Mouse (Mus musculus) midbrain, embryonic 10.5 days (tissue): ENCODE results near the gene Ptprc. TPM values are rescaled to one million over a fixed set of nuclear protein-coding genes. Genes with fewer than 3 reads are reported as not detected.

ENCODE experiments used
- DNase-seq: peaks from one replicate; pipeline ENCODE4 v3.0.0-alpha.2; 2017; ENCODE audit warnings: low spot score
- H3K27ac ChIP-seq: fragments of 300-500 bp; sonication (generic); replicated peaks from 2 replicates; pipeline ENCODE4 v1.5.1; 2016; ENCODE audit warnings: mild to moderate bottlenecking
- H3K27me3 ChIP-seq: fragments of 300-500 bp; sonication (generic); 2 replicates; pipeline ENCODE4 v1.6.1; 2016; ENCODE audit warnings: low read depth, mild to moderate bottlenecking; ENCODE audit not compliant: poor library complexity, severe bottlenecking
- H3K36me3 ChIP-seq: fragments of 300-500 bp; sonication (generic); 2 replicates; pipeline ENCODE4 v1.6.1; 2016; ENCODE audit warnings: mild to moderate bottlenecking, moderate library complexity
- H3K4me1 ChIP-seq: fragments of 300-500 bp; sonication (generic); 2 replicates; pipeline ENCODE4 v1.6.1; 2016
- H3K4me3 ChIP-seq: fragments of 300-500 bp; sonication (generic); 2 replicates; pipeline ENCODE4 v1.5.1; 2016; ENCODE audit warnings: mild to moderate bottlenecking, moderate library complexity
- H3K9me3 ChIP-seq: fragments of 300-500 bp; sonication (generic); replicated peaks from 2 replicates; pipeline ENCODE4 v1.6.1; 2016; ENCODE audit warnings: mild to moderate bottlenecking
- WGBS: fragments of 180-500 bp; shearing (Covaris S2); methylation state at CpG from one replicate; pipeline ENCODE4 v1.1.7; 2016; 5-methylcytosine and 5-hydroxymethylcytosine counted together
- polyA plus RNA-seq: library from polyadenylated mRNA; unstranded; fragments of >200 nt; fragmentation: Nextera tagmentation; extraction: Ambion mirVana; gene quantifications from 2 replicates; pipeline ENCODE4 v1.2.1, GENCODE M21; 2016

Ptprc gene
- polyA plus RNA-seq, 1 experiment from 2014 or later = 1.5 TPM

GRCm38 (mm10) chr1:138144365-138144764 lies 31.1 kb downstream of the Ptprc start:
- WGBS = 91% methylated on average over 5 of the region's 5 CpGs

GRCm38 (mm10) chr1:138140769-138141168 lies 34.7 kb downstream of the Ptprc start:
- no peaks in the 10 kb centered on the region for H3K9me3 ChIP-seq
- H3K4me3 ChIP-seq = no peak overlapping the region
- no peak for DNase-seq
- H3K27me3 ChIP-seq = no peaks in the 10 kb centered on the region
- WGBS = 90% methylated on average over 4 of the region's 4 CpGs
- H3K4me1 ChIP-seq = peaks cover 16% of the 10 kb centered on the region
- H3K27ac ChIP-seq = no peak overlapping the region
- H3K36me3 ChIP-seq = no peaks in the 10 kb centered on the region

More at GRCm38 (mm10) chr1:138144365-138144764, 31.1 kb downstream of the Ptprc start:
- DNase-seq = no peak
- Histone ChIP-seq H3K36me3 (no peaks in the 10 kb centered on the region), H3K4me3 (no peak overlapping the region), H3K4me1 (peaks cover 7% of the 10 kb centered on the region; the same call in 1 of the 2 replicates), H3K27ac (no peak overlapping the region), H3K9me3 (no peaks in the 10 kb centered on the region), H3K27me3 (no peaks in the 10 kb centered on the region)

GRCm38 (mm10) chr1:138137696-138138095 lies 37.8 kb downstream of the Ptprc start:
- H3K4me3 ChIP-seq = no peak overlapping the region
- no peaks in the 10 kb centered on the region for H3K36me3 ChIP-seq
- 91% methylated on average over 4 of the region's 4 CpGs for WGBS
- H3K9me3 ChIP-seq = no peaks in the 10 kb centered on the region
- DNase-seq = no peak
- H3K27me3 ChIP-seq = no peaks in the 10 kb centered on the region
- H3K4me1 ChIP-seq = peaks cover 18% of the 10 kb centered on the region
- no peak overlapping the region for H3K27ac ChIP-seq

GRCm38 (mm10) chr1:138137024-138137577 lies 38.4 kb downstream of the Ptprc start:
- no peak overlapping the region for H3K27ac ChIP-seq
- H3K4me1 ChIP-seq = peaks cover 18% of the 10 kb centered on the region
- 97% methylated on average over 6 of the region's 6 CpGs for WGBS
- H3K36me3 ChIP-seq = no peaks in the 10 kb centered on the region
- no peaks in the 10 kb centered on the region for H3K27me3 ChIP-seq
- no peak overlapping the region for H3K4me3 ChIP-seq
- H3K9me3 ChIP-seq = no peaks in the 10 kb centered on the region
- DNase-seq = no peak

DNA sequence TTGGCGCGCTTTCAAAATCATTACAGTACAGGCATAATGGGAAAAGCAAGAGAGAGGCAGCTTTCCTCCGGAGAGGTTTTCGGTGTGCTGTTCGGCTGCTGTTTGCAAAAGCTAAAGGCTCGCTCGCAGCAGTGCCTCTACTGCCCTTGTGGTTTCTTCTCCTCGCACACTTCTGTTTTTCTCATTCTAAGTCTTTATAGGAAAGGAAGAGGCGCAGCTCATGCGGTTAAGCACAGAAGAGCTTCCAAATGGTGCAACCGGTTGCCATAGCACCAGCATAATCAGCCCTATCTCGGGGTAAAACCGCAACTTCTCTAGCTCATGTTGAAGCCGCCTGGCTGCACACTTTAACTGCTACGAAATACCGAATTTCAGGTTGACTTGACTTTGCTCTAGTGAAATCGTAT lies 39.1 kb downstream of the Ptprc start:
- no peaks in the 10 kb centered on the region for H3K9me3 ChIP-seq
- no peaks in the 10 kb centered on the region for H3K36me3 ChIP-seq
- 28% methylated on average over 17 of the region's 17 CpGs for WGBS
- peak overlapping the region; percentile 83 for H3K27ac ChIP-seq
- H3K4me3 ChIP-seq = peak overlapping the region; percentile 44
- DNase-seq = peak; percentile 52
- peaks cover 18% of the 10 kb centered on the region for H3K4me1 ChIP-seq
- H3K27me3 ChIP-seq = no peaks in the 10 kb centered on the region

- peaks cover 18% of the 10 kb centered on the region for H3K4me1 ChIP-seq
- DNase-seq = no peak
- no peaks in the 10 kb centered on the region for H3K27me3 ChIP-seq
- WGBS = 60% methylated on average over 9 of the region's 9 CpGs
- peak overlapping the region; percentile 83 for H3K27ac ChIP-seq
- H3K36me3 ChIP-seq = no peaks in the 10 kb centered on the region
- no peaks in the 10 kb centered on the region for H3K9me3 ChIP-seq
- H3K4me3 ChIP-seq = peak overlapping the region; percentile 44
Observed at GRCm38 (mm10) chr1:138135637-138136372, 39.7 kb downstream of the Ptprc start.

- no peaks in the 10 kb centered on the region for H3K27me3 ChIP-seq
- H3K27ac ChIP-seq = peak overlapping the region; percentile 83
- H3K9me3 ChIP-seq = no peaks in the 10 kb centered on the region
- peaks cover 18% of the 10 kb centered on the region for H3K4me1 ChIP-seq
- no peak overlapping the region for H3K4me3 ChIP-seq
- DNase-seq = no peak
- no peaks in the 10 kb centered on the region for H3K36me3 ChIP-seq
Observed at GRCm38 (mm10) chr1:138135117-138135516, 40.4 kb downstream of the Ptprc start.

GRCm38 (mm10) chr1:138134324-138134723 lies 41.2 kb downstream of the Ptprc start:
- Histone ChIP-seq H3K4me1 (peaks cover 21% of the 10 kb centered on the region), H3K4me3 (no peak overlapping the region), H3K27me3 (no peaks in the 10 kb centered on the region), H3K27ac (no peak overlapping the region), H3K9me3 (no peaks in the 10 kb centered on the region), H3K36me3 (no peaks in the 10 kb centered on the region)
- DNase-seq = no peak
- WGBS = 91% methylated on average over 6 of the region's 6 CpGs

- Histone ChIP-seq H3K4me1 (peaks cover 23% of the 10 kb centered on the region), H3K27me3 (no peaks in the 10 kb centered on the region), H3K4me3 (no peak overlapping the region), H3K9me3 (no peaks in the 10 kb centered on the region), H3K36me3 (no peaks in the 10 kb centered on the region), H3K27ac (no peak overlapping the region)
- 78% methylated on average over 2 of the region's 2 CpGs for WGBS
- DNase-seq = no peak
Observed at GRCm38 (mm10) chr1:138131739-138132138, 43.8 kb downstream of the Ptprc start.

DNA sequence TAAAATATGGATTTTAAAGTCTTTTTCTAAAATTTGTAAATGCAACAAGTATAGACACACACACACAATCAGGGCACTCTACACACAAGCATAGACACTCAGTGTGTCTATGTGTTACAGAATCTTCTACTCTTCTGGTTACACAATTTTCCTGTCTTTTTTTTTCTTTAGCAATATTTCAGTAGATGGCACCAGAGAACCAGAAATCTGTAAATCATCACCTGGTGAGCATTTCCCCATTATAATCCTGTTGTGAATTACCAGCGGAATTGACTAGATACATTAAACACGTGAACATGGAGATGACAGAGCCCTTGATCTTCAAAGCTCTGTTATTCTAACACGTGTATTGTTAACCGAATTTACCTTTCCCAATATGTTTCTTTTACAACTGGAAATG lies 45.4 kb downstream of the Ptprc start:
- no peak for DNase-seq

DNA sequence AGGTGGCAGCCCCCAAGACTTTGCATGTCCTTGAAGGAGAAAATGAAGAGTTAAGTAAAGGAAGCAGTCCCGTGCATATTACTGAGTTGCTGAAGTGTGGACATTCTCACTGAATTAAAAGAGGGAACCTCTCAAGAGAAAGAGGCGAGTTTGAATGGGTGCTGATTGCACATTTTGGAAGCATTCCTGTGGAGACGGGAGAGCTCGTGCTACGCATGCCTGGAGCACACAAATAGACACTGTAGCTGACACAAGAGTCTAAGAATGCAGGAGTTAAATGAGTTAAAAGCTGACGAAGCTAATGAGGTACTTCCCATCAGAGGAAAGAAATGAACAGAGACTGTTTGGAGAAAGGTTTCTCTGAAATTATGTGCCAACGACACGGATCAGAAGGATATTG lies 48.7 kb downstream of the Ptprc start:
- WGBS = 74% methylated on average over 8 of the region's 8 CpGs
- no peak for DNase-seq
- Histone ChIP-seq H3K27ac (no peak overlapping the region), H3K9me3 (no peaks in the 10 kb centered on the region), H3K27me3 (no peaks in the 10 kb centered on the region), H3K4me1 (peaks cover 6% of the 10 kb centered on the region; the same call in 1 of the 2 replicates), H3K36me3 (no peaks in the 10 kb centered on the region), H3K4me3 (no peak overlapping the region)

More for the DNA sequence above, 45.4 kb downstream of the Ptprc start:
- Histone ChIP-seq H3K4me1 (peaks cover 8% of the 10 kb centered on the region), H3K27ac (no peak overlapping the region), H3K4me3 (no peak overlapping the region), H3K9me3 (no peaks in the 10 kb centered on the region), H3K27me3 (no peaks in the 10 kb centered on the region), H3K36me3 (no peaks in the 10 kb centered on the region)
- 57% methylated on average over 4 of the region's 4 CpGs for WGBS

- 89% methylated on average over 1 of the region's 1 CpGs for WGBS
- no peak overlapping the region for H3K4me3 ChIP-seq
- no peaks in the 10 kb centered on the region for H3K27me3 ChIP-seq
- no peak for DNase-seq
- H3K4me1 ChIP-seq = peaks cover 6% of the 10 kb centered on the region; the same call in 1 of the 2 replicates
- H3K27ac ChIP-seq = no peak overlapping the region
- no peaks in the 10 kb centered on the region for H3K9me3 ChIP-seq
- H3K36me3 ChIP-seq = no peaks in the 10 kb centered on the region
Observed at GRCm38 (mm10) chr1:138125281-138125680, 50.2 kb downstream of the Ptprc start.

DNA sequence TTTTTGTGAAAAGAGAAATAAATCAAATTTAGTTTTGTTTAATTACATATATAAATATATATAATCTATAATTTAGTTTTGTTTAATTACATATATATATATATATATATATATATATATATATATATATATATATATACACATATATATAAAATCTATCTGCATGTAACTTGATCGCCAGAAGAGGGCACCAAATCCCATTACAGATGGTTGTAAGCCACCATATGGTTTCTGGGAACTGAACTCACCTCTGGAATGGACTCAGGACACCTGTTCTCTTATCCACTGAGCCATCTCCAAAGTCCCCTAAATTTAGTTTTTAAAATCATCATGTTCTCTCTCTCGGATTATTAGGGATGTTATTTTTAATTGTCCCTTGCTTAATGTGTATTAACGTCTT lies 51.6 kb downstream of the Ptprc start:
- Histone ChIP-seq H3K9me3 (no peaks in the 10 kb centered on the region), H3K27me3 (no peaks in the 10 kb centered on the region), H3K4me1 (no peaks in the 10 kb centered on the region), H3K27ac (no peak overlapping the region), H3K36me3 (no peaks in the 10 kb centered on the region), H3K4me3 (no peak overlapping the region)
- WGBS = 42% methylated on average over 3 of the region's 3 CpGs
- DNase-seq = no peak
